Mouse (Mus musculus): Measurements from ENCODE around the gene Ly6g5b.

Ly6g5b gene

GRCm38 (mm10) chr17:35104079-35104478 lies 11.1 kb downstream of the Ly6g5b start:
- no peak for DNase-seq

- peak; percentile 85 for DNase-seq
Observed at GRCm38 (mm10) chr17:35103221-35103690, 12.0 kb downstream of the Ly6g5b start.

- DNase-seq, result no peak
Observed at GRCm38 (mm10) chr17:35102299-35102698, 12.9 kb downstream of the Ly6g5b start.

GRCm38 (mm10) chr17:35101161-35101560 lies 14.1 kb downstream of the Ly6g5b start:
- no peak for DNase-seq

GRCm38 (mm10) chr17:35100196-35100765 lies 14.9 kb downstream of the Ly6g5b start:
- peak; percentile 49 for DNase-seq

- DNase-seq, result no peak
Observed at GRCm38 (mm10) chr17:35097164-35097655, 18.0 kb downstream of the Ly6g5b start.

GRCm38 (mm10) chr17:35096597-35096996 lies 18.6 kb downstream of the Ly6g5b start:
- no peak for DNase-seq

GRCm38 (mm10) chr17:35094475-35095365 lies 20.5 kb downstream of the Ly6g5b start:
- no peak for DNase-seq

GRCm38 (mm10) chr17:35092403-35093198 lies 22.6 kb downstream of the Ly6g5b start:
- DNase-seq, result no peak

GRCm38 (mm10) chr17:35090166-35090932 lies 24.9 kb downstream of the Ly6g5b start:
- DNase-seq, result no peak

GRCm38 (mm10) chr17:35088825-35089644 lies 26.2 kb downstream of the Ly6g5b start, which contains the start of gene Abhd16a:
TSS of gene Abhd16a (plus strand) at chr17:35089263.
- peak; percentile 93 for DNase-seq

GRCm38 (mm10) chr17:35088151-35088550 lies 27.1 kb downstream of the Ly6g5b start:
- no peak for DNase-seq

- no peak for DNase-seq
Observed at GRCm38 (mm10) chr17:35085208-35085865, 29.9 kb downstream of the Ly6g5b start, which contains the start of gene Ly6g6f. TSS of gene Ly6g6f (minus strand) at chr17:35085610.

- DNase-seq, result no peak
Observed at GRCm38 (mm10) chr17:35083929-35084497, 31.2 kb downstream of the Ly6g5b start.

GRCm38 (mm10) chr17:35082841-35083576 lies 32.2 kb downstream of the Ly6g5b start:
- no peak for DNase-seq

GRCm38 (mm10) chr17:35080710-35081109 lies 34.5 kb downstream of the Ly6g5b start:
- DNase-seq, result no peak

GRCm38 (mm10) chr17:35080248-35080647 lies 35.0 kb downstream of the Ly6g5b start:
- DNase-seq, result no peak

GRCm38 (mm10) chr17:35079778-35080177 lies 35.5 kb downstream of the Ly6g5b start:
- no peak for DNase-seq

- peak; percentile 75 for DNase-seq
Observed at GRCm38 (mm10) chr17:35077786-35078233, 37.4 kb downstream of the Ly6g5b start, which contains the start of gene Ly6g6d. TSS of gene Ly6g6d (minus strand) at chr17:35078065.

Data from kidney, adult 11 months (tissue).